Mouse (Mus musculus): ENCODE results near the gene Ptpro.

Gene Ptpro

GRCm38 (mm10) chr6:137292421-137292820, 40.3 kb downstream of the Ptpro start:
- no peak for DNase-seq (ENCODE audit: extremely low read depth, low read depth, low spot score)

GRCm38 (mm10) chr6:137294973-137295820, 43.1 kb downstream of the Ptpro start:
- DNase-seq (ENCODE audit: extremely low read depth, low read depth, low spot score): no peak

GRCm38 (mm10) chr6:137302561-137302960, 50.4 kb downstream of the Ptpro start:
- DNase-seq (ENCODE audit: extremely low read depth, low read depth, low spot score): no peak

- no peak for DNase-seq (ENCODE audit: extremely low read depth, low read depth, low spot score)
Measured at GRCm38 (mm10) chr6:137303824-137304223, 51.7 kb downstream of the Ptpro start.

- no peak for DNase-seq (ENCODE audit: extremely low read depth, low read depth, low spot score)
Measured at GRCm38 (mm10) chr6:137315265-137315664, 63.1 kb downstream of the Ptpro start.

- no peak for DNase-seq (ENCODE audit: extremely low read depth, low read depth, low spot score)
Measured at GRCm38 (mm10) chr6:137316358-137316757, 64.2 kb downstream of the Ptpro start.

- no peak for DNase-seq (ENCODE audit: extremely low read depth, low read depth, low spot score)
Measured at GRCm38 (mm10) chr6:137317509-137317908, 65.4 kb downstream of the Ptpro start.

- no peak for DNase-seq (ENCODE audit: extremely low read depth, low read depth, low spot score)
Measured at GRCm38 (mm10) chr6:137318242-137318861, 66.2 kb downstream of the Ptpro start.

GRCm38 (mm10) chr6:137319658-137320057, 67.5 kb downstream of the Ptpro start:
- DNase-seq (ENCODE audit: extremely low read depth, low read depth, low spot score): no peak

GRCm38 (mm10) chr6:137327718-137328117, 75.6 kb downstream of the Ptpro start:
- peak; percentile 3 for DNase-seq (ENCODE audit: extremely low read depth, low read depth, low spot score)

GRCm38 (mm10) chr6:137328228-137328627, 76.1 kb downstream of the Ptpro start:
- no peak for DNase-seq (ENCODE audit: extremely low read depth, low read depth, low spot score)

GRCm38 (mm10) chr6:137330782-137331181, 78.7 kb downstream of the Ptpro start:
- DNase-seq (ENCODE audit: extremely low read depth, low read depth, low spot score): no peak

- DNase-seq (ENCODE audit: extremely low read depth, low read depth, low spot score): no peak
Measured at GRCm38 (mm10) chr6:137331826-137332225, 79.7 kb downstream of the Ptpro start.

GRCm38 (mm10) chr6:137339071-137339470, 87.0 kb downstream of the Ptpro start:
- DNase-seq (ENCODE audit: extremely low read depth, low read depth, low spot score): no peak

- no peak for DNase-seq (ENCODE audit: extremely low read depth, low read depth, low spot score)
Measured at GRCm38 (mm10) chr6:137343688-137344441, 91.7 kb downstream of the Ptpro start.

- no peak for DNase-seq (ENCODE audit: extremely low read depth, low read depth, low spot score)
Measured at GRCm38 (mm10) chr6:137360166-137360565, 108.0 kb downstream of the Ptpro start.

- no peak for DNase-seq (ENCODE audit: extremely low read depth, low read depth, low spot score)
Measured at GRCm38 (mm10) chr6:137362216-137362615, 110.1 kb downstream of the Ptpro start.

- DNase-seq (ENCODE audit: extremely low read depth, low read depth, low spot score): peak; percentile 76
Measured at GRCm38 (mm10) chr6:137364681-137365080, 112.6 kb downstream of the Ptpro start.

GRCm38 (mm10) chr6:137365637-137366036, 113.5 kb downstream of the Ptpro start:
- DNase-seq (ENCODE audit: extremely low read depth, low read depth, low spot score): no peak

GRCm38 (mm10) chr6:137370745-137371144, 118.6 kb downstream of the Ptpro start:
- no peak for DNase-seq (ENCODE audit: extremely low read depth, low read depth, low spot score)

GRCm38 (mm10) chr6:137371455-137371854, 119.3 kb downstream of the Ptpro start:
- no peak for DNase-seq (ENCODE audit: extremely low read depth, low read depth, low spot score)

- DNase-seq (ENCODE audit: extremely low read depth, low read depth, low spot score): no peak
Measured at GRCm38 (mm10) chr6:137373920-137374319, 121.8 kb downstream of the Ptpro start.

Data from fat pad, adult 2 months (tissue).